Mouse (Mus musculus) lung, postnatal 0 days (tissue): ENCODE results near the gene Krt6a.

ENCODE experiments used
- CTCF ChIP-seq: IDR thresholded peaks from 2 replicates; pipeline ENCODE4 v1.5.1; 2016; ENCODE audit warnings: antibody characterized with exemption, mild to moderate bottlenecking
- EP300 ChIP-seq: IDR thresholded peaks from 2 replicates; pipeline ENCODE4 v1.6.1; 2016; ENCODE audit warnings: antibody characterized with exemption, mild to moderate bottlenecking, control low read depth

DNA sequence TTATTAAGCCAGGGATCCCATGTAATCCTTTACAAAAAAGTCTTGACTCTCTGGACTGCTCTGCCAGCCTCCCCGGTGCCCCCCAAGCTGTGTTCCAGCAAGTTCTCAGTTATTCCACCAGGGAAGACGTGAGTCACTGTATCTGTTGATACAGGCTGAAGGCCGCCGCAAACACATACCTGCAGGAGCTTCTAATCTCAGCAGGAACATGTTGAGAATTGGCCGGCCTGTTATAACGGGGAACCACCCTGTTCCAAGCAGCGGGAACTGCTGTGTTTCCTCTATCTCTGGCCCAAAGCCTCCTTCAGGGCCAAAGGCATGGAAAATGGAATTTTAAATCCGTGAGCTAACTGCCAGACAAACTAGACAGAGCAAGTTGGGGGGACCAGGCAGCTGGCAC, 19.6 kb upstream of the Krt6a start:
- no peak for TF ChIP-seq CTCF
- no peak for TF ChIP-seq EP300
